Mouse (Mus musculus): ENCODE measurements around the gene Lrrc4b. TPM values are rescaled to one million over a fixed set of nuclear protein-coding genes. Genes with fewer than 3 reads are reported as not detected.

The Lrrc4b gene
- total and polyA plus RNA-seq, 3 experiments = 30.1 to 34.1 (median 33.2) TPM

DNA sequence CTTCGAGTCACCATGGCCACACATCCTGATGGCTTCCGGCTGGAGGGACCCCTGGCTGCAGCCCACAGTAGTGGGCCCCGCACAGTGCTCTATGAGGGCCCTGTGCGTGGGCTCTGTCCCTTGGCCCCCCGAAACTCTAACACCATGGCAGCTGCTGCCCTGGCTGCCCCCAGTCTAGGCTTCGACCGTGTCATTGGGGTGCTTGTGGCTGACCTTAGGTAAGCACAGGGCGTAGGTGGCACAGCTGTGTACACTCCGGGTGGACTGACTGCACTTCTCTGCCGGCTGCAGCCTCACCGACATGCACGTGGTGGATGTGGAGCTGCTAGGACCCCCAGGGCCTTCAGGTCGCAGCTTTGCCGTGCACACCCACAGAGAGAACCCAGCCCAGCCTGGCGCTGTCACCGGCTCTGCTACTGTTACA lies 38.1 kb downstream of the Lrrc4b start:
- H3K9ac ChIP-seq (ENCODE audit: low read depth, low read length) = no peak overlapping the region
- TF ChIP-seq EP300 (IDR thresholded peaks at IDR 0.05; ENCODE audit: insufficient read depth, low read depth, low read length) = no peak
- TF ChIP-seq POLR2A (IDR thresholded peaks at IDR 0.05; ENCODE audit: insufficient read depth, low read depth, low read length) = no peak
- H3K79me2 ChIP-seq (replicated peaks; ENCODE audit: control insufficient read depth, insufficient read depth, low read length) = no peaks in the 10 kb centered on the region
- DNase-seq = peak in 1 of 2 experiments; percentile 29
- H3K4me3 ChIP-seq = no peak overlapping the region
- WGBS = 84% methylated on average over 16 of the region's 16 CpGs
- peak overlapping the region; percentile 29; the same call in 1 of the 2 replicates for H3K27ac ChIP-seq
- intact Hi-C loops (cut with DNase I) = loop anchor here (2.0 to 5.0 kb wide), 3 partner anchors 92 to 220 kb away; partner anchors contain the start of genes 1700028J19Rik, 2410002F23Rik and Clec11a
- H3K4me1 ChIP-seq (ENCODE audit: control insufficient read depth, insufficient read depth, low read length) = peaks cover 6% of the 10 kb centered on the region
- no peaks in the 10 kb centered on the region for H3K36me3 ChIP-seq (ENCODE audit: control insufficient read depth, insufficient read depth, low read length)
- peaks cover 3% of the 10 kb centered on the region; the same call in 1 of the 2 replicates for H3K27me3 ChIP-seq (ENCODE audit: control insufficient read depth, insufficient read depth, low read length)

DNA sequence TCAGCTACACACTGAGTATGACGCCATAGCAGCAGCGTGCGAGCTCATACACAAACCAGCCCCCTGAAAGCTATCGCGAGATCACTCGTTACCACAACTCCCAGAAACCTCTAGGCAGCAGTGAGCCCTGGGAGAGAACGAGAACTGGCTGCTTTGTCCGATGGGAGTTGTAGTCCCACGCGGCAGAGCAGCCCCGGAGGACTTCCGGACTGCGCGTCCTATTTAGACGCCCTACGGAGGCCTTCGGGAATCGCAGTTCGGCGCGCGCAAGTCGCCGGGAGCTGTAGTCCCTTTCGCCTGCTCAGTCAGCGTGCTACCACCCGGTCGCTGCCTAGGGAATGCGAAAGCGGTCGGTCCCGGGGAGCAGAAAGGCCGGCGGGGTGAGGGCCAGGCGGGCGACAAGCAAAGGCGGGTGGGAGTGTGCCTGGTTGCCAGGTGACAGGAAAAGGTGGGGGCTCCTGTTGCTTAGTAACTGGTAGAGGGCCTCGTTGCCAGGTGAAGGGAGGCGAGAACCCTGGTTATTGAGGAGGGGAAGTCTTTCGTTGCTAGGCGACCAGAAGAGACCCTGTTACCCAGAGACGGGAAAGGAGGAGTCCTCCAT lies 39.1 kb downstream of the Lrrc4b start, which contains the start of gene Josd2:
Gene Josd2 (plus strand): TSS at position 170 of the 601 bp plus-strand sequence.
- Histone ChIP-seq H3K27me3 (ENCODE audit: control insufficient read depth, insufficient read depth, low read length) (no peaks in the 10 kb centered on the region), H3K36me3 (ENCODE audit: control insufficient read depth, insufficient read depth, low read length) (no peaks in the 10 kb centered on the region), H3K4me1 (ENCODE audit: control insufficient read depth, insufficient read depth, low read length) (peaks cover 6% of the 10 kb centered on the region), H3K9ac (ENCODE audit: low read depth, low read length) (peak within 1 kb of the TSS; percentile 86), H3K4me3 (peak within 1 kb of the TSS; percentile 74), H3K79me2 (replicated peaks; ENCODE audit: control insufficient read depth, insufficient read depth, low read length) (no peaks in the 10 kb centered on the region), H3K27ac (peak within 1 kb of the TSS; percentile 92)
- peak; percentile 91 to 97 for DNase-seq
- under 1% methylated on average over 42 of the region's 42 CpGs for WGBS
- intact Hi-C loops (cut with DNase I) = loop anchor here (1.0 to 5.0 kb wide), 4 partner anchors 28 to 221 kb away; partner anchors contain the start of genes 1700028J19Rik, 2410002F23Rik, Clec11a and Emc10
- TF ChIP-seq EP300 (IDR thresholded peaks at IDR 0.05; ENCODE audit: insufficient read depth, low read depth, low read length) (0 out of 2 replicates have a peak, but pooled peaks have one; percentile 12), CTCF (IDR thresholded peaks at IDR 0.05) (peak; percentile 14; the same call in 1 of the 2 replicates), POLR2A (IDR thresholded peaks at IDR 0.05; ENCODE audit: insufficient read depth, low read depth, low read length) (peak; percentile 89)

DNA sequence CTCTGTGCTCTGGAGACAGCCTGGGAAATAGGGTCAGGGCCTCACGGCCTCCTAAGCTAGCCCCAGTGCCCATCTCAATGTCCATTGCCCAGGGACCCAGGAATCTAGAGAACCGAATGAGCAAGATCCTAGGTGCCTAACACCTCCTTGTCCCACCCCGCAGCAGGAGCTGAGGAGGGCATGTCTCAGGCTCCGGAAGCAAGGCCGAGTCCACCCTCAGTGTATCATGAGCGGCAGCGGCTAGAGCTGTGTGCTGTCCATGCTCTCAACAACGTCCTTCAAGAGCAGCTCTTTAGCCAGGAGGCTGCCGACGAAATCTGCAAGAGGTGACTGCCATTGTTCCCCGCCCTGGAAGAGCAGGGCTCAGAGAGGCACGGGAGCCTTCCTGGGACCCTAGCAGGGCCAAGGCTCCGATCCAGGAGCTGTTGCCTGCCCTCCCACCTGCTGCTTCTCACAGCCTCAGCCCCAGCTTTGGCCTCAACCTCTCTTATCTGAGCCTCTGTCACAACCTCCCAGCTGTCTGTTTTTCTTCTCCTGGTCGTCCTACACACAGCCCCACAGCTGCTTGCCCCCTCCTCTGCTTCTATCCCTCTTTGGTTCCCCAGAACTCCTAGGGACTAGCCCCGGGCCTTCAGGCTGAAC lies 39.9 kb downstream of the Lrrc4b start:
- DNase-seq = peak in 1 of 2 experiments; percentile 40
- Histone ChIP-seq H3K4me3 (peak overlapping the region; percentile 74), H3K27ac (peak overlapping the region; percentile 92), H3K27me3 (ENCODE audit: control insufficient read depth, insufficient read depth, low read length) (no peaks in the 10 kb centered on the region), H3K36me3 (ENCODE audit: control insufficient read depth, insufficient read depth, low read length) (no peaks in the 10 kb centered on the region), H3K9ac (ENCODE audit: low read depth, low read length) (peak overlapping the region; percentile 86), H3K79me2 (replicated peaks; ENCODE audit: control insufficient read depth, insufficient read depth, low read length) (no peaks in the 10 kb centered on the region), H3K4me1 (ENCODE audit: control insufficient read depth, insufficient read depth, low read length) (peaks cover 6% of the 10 kb centered on the region)
- TF ChIP-seq CTCF (IDR thresholded peaks at IDR 0.05) (no peak), EP300 (IDR thresholded peaks at IDR 0.05; ENCODE audit: insufficient read depth, low read depth, low read length) (no peak), POLR2A (IDR thresholded peaks at IDR 0.05; ENCODE audit: insufficient read depth, low read depth, low read length) (no peak)
- intact Hi-C loops (cut with DNase I) = loop anchor here (1.0 to 5.0 kb wide), 3 partner anchors 28 to 221 kb away; partner anchors contain the start of genes 1700028J19Rik, 2410002F23Rik, Clec11a and Emc10
- 41% methylated on average over 15 of the region's 15 CpGs for WGBS

DNA sequence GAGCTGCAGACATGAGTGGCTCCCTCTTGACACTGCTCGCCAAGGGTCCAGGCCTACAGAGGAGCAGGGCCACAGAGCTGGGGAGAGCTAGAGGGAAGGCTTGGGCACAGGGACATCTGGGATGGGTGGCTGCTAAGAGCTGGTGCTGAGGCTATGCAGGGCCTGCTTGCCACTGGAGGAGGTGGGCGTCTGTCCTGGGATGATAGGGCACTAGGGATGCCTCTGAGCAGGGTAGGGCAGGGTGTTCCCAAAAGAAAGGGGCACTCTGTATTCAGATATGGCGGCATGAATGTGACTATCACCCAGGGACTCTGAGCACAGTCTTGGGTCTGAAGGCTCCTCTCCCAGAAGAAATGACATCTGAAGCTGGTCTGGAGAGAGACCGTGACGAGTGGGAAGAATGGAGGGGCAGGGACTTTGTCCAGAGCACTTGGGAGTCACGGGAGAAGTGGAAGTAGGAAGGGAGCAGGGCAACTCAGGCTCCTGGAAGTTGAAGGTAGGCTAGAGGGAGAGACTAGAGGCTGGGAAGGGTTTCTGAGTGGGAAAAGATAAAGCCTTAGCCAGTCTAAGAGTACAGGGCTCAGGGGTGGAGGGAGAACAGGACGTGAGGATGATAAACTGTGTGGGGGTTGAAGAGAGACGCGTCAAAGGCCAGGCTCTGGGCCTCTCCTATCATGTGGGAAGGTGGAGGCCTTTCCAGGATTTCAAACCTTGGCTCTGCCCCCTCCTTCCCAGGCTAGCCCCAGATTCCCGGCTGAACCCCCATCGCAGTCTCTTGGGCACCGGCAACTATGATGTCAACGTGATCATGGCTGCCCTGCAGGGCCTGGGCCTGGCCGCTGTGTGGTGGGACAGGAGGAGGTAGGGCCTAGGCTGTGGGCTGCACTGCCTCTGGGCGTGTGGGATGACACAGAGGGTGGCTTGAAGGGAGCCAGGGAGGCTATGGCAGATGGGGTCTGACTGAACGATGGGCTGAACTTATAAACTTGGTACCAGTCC lies 41.2 kb downstream of the Lrrc4b start:
- Histone ChIP-seq H3K27me3 (ENCODE audit: control insufficient read depth, insufficient read depth, low read length) (no peaks in the 10 kb centered on the region), H3K36me3 (ENCODE audit: control insufficient read depth, insufficient read depth, low read length) (no peaks in the 10 kb centered on the region), H3K27ac (peak overlapping the region; percentile 92), H3K4me3 (no peak overlapping the region), H3K9ac (ENCODE audit: low read depth, low read length) (no peak overlapping the region), H3K79me2 (replicated peaks; ENCODE audit: control insufficient read depth, insufficient read depth, low read length) (no peaks in the 10 kb centered on the region), H3K4me1 (ENCODE audit: control insufficient read depth, insufficient read depth, low read length) (peaks cover 6% of the 10 kb centered on the region)
- TF ChIP-seq CTCF (IDR thresholded peaks at IDR 0.05) = no peak
- TF ChIP-seq POLR2A (IDR thresholded peaks at IDR 0.05; ENCODE audit: insufficient read depth, low read depth, low read length) = no peak
- TF ChIP-seq EP300 (IDR thresholded peaks at IDR 0.05; ENCODE audit: insufficient read depth, low read depth, low read length) = no peak
- peak in 1 of 2 experiments; percentile 20 for DNase-seq
- intact Hi-C loops (cut with DNase I) = loop anchor here (5.0 kb wide), 2 partner anchors 163 to 223 kb away; partner anchors contain the start of genes 1700028J19Rik, 2410002F23Rik and Clec11a
- WGBS = 61% methylated on average over 16 of the region's 16 CpGs
